Mouse (Mus musculus) left cerebral cortex, adult 2 months (tissue): Measurements from ENCODE around the gene Usp7. TPM values are rescaled to one million over a fixed set of nuclear protein-coding genes. Genes with fewer than 3 reads are reported as not detected.
A peak's percentile ranks its signal among the peaks of the same experiment; 100 is the strongest.

Experiments used
- DNase-seq, 2 experiments: peaks; one replicate each; pipeline ENCODE4 v3.0.0; 2021 to 2022; ENCODE audit warnings: low spot score in 2 of 2, mixed read lengths in 1 of 2; ENCODE audit errors: extremely low spot score in 1 of 2
- H3K27ac ChIP-seq: fragments of 200-600 bp; 2 replicates; pipeline ENCODE4 v1.8.1; 2022
- H3K4me3 ChIP-seq: fragments of 200-600 bp; 2 replicates; pipeline ENCODE4 v1.8.1; 2022
- CTCF ChIP-seq: fragments of 200-600 bp; IDR thresholded peaks from 2 replicates; pipeline ENCODE4 v1.8.1; 2022; ENCODE audit warnings: antibody characterized with exemption, mild to moderate bottlenecking, moderate library complexity
- intact Hi-C: fragments of 180-260 bp; cut with DNase I; formaldehyde crosslinking; loops from one replicate; pipeline ENCODE4 v1.15.1; 2025
- long read RNA-seq, 2 experiments: library from polyadenylated mRNA; stranded (forward); transcript quantifications; one replicate each; pipeline ENCODE4 v2.0.0; 2021; ENCODE audit warnings: borderline mapping rate in 2 of 2
- total RNA-seq, 2 experiments: library from RNA; stranded (reverse); gene quantifications; 2 replicates each; pipeline ENCODE4 v1.2.3; 2021

Gene Usp7
- 100 to 1,000 TPM; 167 to 182 TPM for total RNA-seq
- long read RNA-seq, experiment 1, full-length matches to known transcripts = 40 of 73 reads
- long read RNA-seq, experiment 1, partial matches to known transcripts = 13 of 73 reads
- long read RNA-seq, experiment 1, other reads (novel, unspliced or antisense) = 20 of 73 reads
- long read RNA-seq, experiment 2, full-length matches to known transcripts = 28 of 44 reads
- long read RNA-seq, experiment 2, partial matches to known transcripts = 4 of 44 reads
- long read RNA-seq, experiment 2, other reads (novel, unspliced or antisense) = 12 of 44 reads

- no peak within 1 kb of the TSS for H3K27ac ChIP-seq
- no peak for TF ChIP-seq CTCF
- DNase-seq = no peak
- intact Hi-C loops = no loop called here
- H3K4me3 ChIP-seq = no peak within 1 kb of the TSS
Observed at GRCm38 (mm10) chr16:8791949-8792557, at the start of gene Usp7. Gene Usp7, minus strand, starts transcription at chr16:8792308.

- DNase-seq = no peak
- no peak for TF ChIP-seq CTCF
- H3K4me3 ChIP-seq = no peak overlapping the region
- intact Hi-C loops = no loop called here
- H3K27ac ChIP-seq = no peak overlapping the region
Observed at GRCm38 (mm10) chr16:8840557-8840956, 48.4 kb upstream of the Usp7 start.

GRCm38 (mm10) chr16:8838921-8839320 lies 46.8 kb upstream of the Usp7 start:
- no peak for TF ChIP-seq CTCF
- H3K4me3 ChIP-seq = no peak overlapping the region
- intact Hi-C loops = loop anchor here (10.0 kb wide), 1 partner anchor 154 kb away; the partner anchor contains the start of gene Gm5767
- no peak overlapping the region for H3K27ac ChIP-seq
- no peak for DNase-seq

GRCm38 (mm10) chr16:8837595-8837994 lies 45.5 kb upstream of the Usp7 start:
- intact Hi-C loops = loop anchor here (10.0 kb wide), 1 partner anchor 153 kb away; the partner anchor contains the start of gene Gm5767
- no peak overlapping the region for H3K4me3 ChIP-seq
- no peak for DNase-seq
- no peak for TF ChIP-seq CTCF
- no peak overlapping the region for H3K27ac ChIP-seq

GRCm38 (mm10) chr16:8836876-8837275 lies 44.8 kb upstream of the Usp7 start:
- H3K4me3 ChIP-seq = no peak overlapping the region
- H3K27ac ChIP-seq = no peak overlapping the region
- no peak for DNase-seq
- no peak for TF ChIP-seq CTCF
- intact Hi-C loops = loop anchor here (10.0 kb wide), 1 partner anchor 152 kb away; the partner anchor contains the start of gene Gm5767

- intact Hi-C loops = loop anchor here (10.0 kb wide), 1 partner anchor 146 kb away; the partner anchor contains the start of gene Gm5767
- Histone ChIP-seq H3K27ac (peak overlapping the region; percentile 91), H3K4me3 (peak overlapping the region; percentile 86)
- no peak for TF ChIP-seq CTCF
- no peak for DNase-seq
Observed at GRCm38 (mm10) chr16:8831241-8831640, 39.1 kb upstream of the Usp7 start.

- intact Hi-C loops = loop anchor here (10.0 kb wide), 1 partner anchor 146 kb away; the partner anchor contains the start of gene Gm5767
- H3K27ac ChIP-seq = peak overlapping the region; percentile 91
- TF ChIP-seq CTCF = no peak
- H3K4me3 ChIP-seq = peak overlapping the region; percentile 86
- DNase-seq = peak; percentile 61 to 65
Observed at GRCm38 (mm10) chr16:8830431-8831211, 38.5 kb upstream of the Usp7 start.

- peak; percentile 96 to 98 for DNase-seq
- intact Hi-C loops = loop anchor here (2.0 to 10.0 kb wide), 4 partner anchors 47 to 145 kb away; partner anchors contain the start of gene Gm5767
- H3K4me3 ChIP-seq = peak within 1 kb of the TSS; percentile 86
- H3K27ac ChIP-seq = peak within 1 kb of the TSS; percentile 99
- no peak; the same call in 1 of the 2 replicates for TF ChIP-seq CTCF
Observed at GRCm38 (mm10) chr16:8829564-8830359, 37.7 kb upstream of the Usp7 start, which contains the start of gene 1810013L24Rik. Gene 1810013L24Rik, plus strand, starts transcription at chr16:8830100.

- no peak for DNase-seq
- peak; percentile 61 for TF ChIP-seq CTCF
- H3K4me3 ChIP-seq = peak overlapping the region; percentile 81
- H3K27ac ChIP-seq = peak overlapping the region; percentile 99
- intact Hi-C loops = loop anchor here (2.0 to 5.0 kb wide), 3 partner anchors 47 to 90 kb away; no protein-coding TSS in a partner anchor
Observed at GRCm38 (mm10) chr16:8828636-8829563, 36.8 kb upstream of the Usp7 start.

GRCm38 (mm10) chr16:8827366-8827765 lies 35.3 kb upstream of the Usp7 start:
- no peak overlapping the region for H3K27ac ChIP-seq
- no peak for DNase-seq
- no peak overlapping the region for H3K4me3 ChIP-seq
- intact Hi-C loops = loop anchor here (5.0 kb wide), 1 partner anchor 45 kb away; no protein-coding TSS in a partner anchor
- TF ChIP-seq CTCF = no peak
